Mouse (Mus musculus): ENCODE measurements around the gene Gm21974.

GRCm38 (mm10) chr7:127876041-127876466 is 19.2 kb downstream of the Gm21974 start, which contains the start of gene Zfp646:
- TF ChIP-seq CTCF (conservative IDR thresholded peaks at IDR 0.05; ENCODE audit: low read length): no peak
- TF ChIP-seq NANOG (IDR thresholded peaks at IDR 0.05; ENCODE audit: borderline replicate concordance, low read length): no peak

Measured in E14TG2a.4 (cell line).